Mouse (Mus musculus) forebrain, embryonic 10.5 days (tissue): ENCODE data around the gene Ablim1. TPM values are rescaled to one million over a fixed set of nuclear protein-coding genes. Genes with fewer than 3 reads are reported as not detected.

Experiments used
- DNase-seq: peaks from one replicate; pipeline ENCODE4 v3.0.0-alpha.2; 2017; ENCODE audit warnings: low spot score; ENCODE audit errors: extremely low spot score
- H3K27ac ChIP-seq: fragments of 300-500 bp; sonication (generic); 2 replicates; pipeline ENCODE4 v1.5.1; 2016; ENCODE audit warnings: mild to moderate bottlenecking
- H3K27me3 ChIP-seq: fragments of 300-500 bp; sonication (generic); 2 replicates; pipeline ENCODE4 v1.6.1; 2016; ENCODE audit warnings: mild to moderate bottlenecking; ENCODE audit not compliant: poor library complexity, severe bottlenecking
- H3K36me3 ChIP-seq: fragments of 300-500 bp; sonication (generic); replicated peaks from 2 replicates; pipeline ENCODE4 v1.6.1; 2016; ENCODE audit warnings: mild to moderate bottlenecking, moderate library complexity
- H3K4me1 ChIP-seq: fragments of 300-500 bp; sonication (generic); 2 replicates; pipeline ENCODE4 v1.6.1; 2016
- H3K4me3 ChIP-seq: fragments of 300-500 bp; sonication (generic); 2 replicates; pipeline ENCODE4 v1.5.1; 2016; ENCODE audit warnings: mild to moderate bottlenecking, moderate library complexity
- H3K9me3 ChIP-seq: fragments of 300-500 bp; sonication (generic); 2 replicates; pipeline ENCODE4 v1.6.1; 2016; ENCODE audit warnings: mild to moderate bottlenecking, moderate library complexity
- WGBS: fragments of 180-500 bp; shearing (Covaris S2); methylation state at CpG from one replicate; pipeline ENCODE4 v1.1.7; 2016; 5-methylcytosine and 5-hydroxymethylcytosine counted together
- polyA plus RNA-seq: library from polyadenylated mRNA; unstranded; fragments of >200 nt; fragmentation: Nextera tagmentation; extraction: Ambion mirVana; gene quantifications from 2 replicates; pipeline ENCODE4 v1.2.1, GENCODE M21; 2016

Gene Ablim1
- polyA plus RNA-seq, 1 experiment from 2014 or later: 21.0 TPM

DNA sequence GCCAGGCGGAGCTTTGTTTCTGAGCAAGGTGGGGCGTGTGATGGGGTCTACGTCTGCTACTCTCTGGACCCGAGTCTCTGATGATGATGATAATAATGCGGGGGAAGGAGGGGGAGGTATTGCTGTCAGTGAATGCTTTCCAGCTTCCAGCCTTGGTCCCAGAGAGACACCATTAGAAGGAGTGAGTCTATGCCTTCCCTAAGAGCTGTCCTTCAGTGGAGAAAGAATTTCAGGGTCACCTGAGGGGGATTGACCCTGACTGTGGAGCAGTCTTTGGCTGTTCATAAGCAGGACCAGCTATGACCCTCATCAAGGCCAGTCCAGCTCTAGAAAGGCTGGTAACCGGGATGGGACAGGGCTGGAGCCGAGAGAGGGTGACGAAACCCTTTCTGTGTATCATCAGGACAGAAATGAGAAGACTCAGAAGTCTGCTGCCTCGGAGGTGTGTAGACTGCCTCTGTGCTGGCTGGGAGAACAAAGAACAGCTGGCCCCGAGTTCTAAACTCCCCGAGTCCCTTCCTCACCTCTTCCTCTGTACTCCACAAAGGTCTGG is 370 bp upstream of the Ablim1 start:
- H3K27ac ChIP-seq: peak overlapping the region; percentile 66
- H3K36me3 ChIP-seq: no peaks in the 10 kb centered on the region
- H3K9me3 ChIP-seq: 0 out of 2 replicates have a peak, but pooled peaks cover 4% of the 10 kb centered on the region
- H3K4me1 ChIP-seq: peaks cover 12% of the 10 kb centered on the region
- peak overlapping the region; percentile 69 for H3K4me3 ChIP-seq
- DNase-seq: no peak
- 45% methylated on average over 11 of the region's 11 CpGs for WGBS
- peaks cover 50% of the 10 kb centered on the region for H3K27me3 ChIP-seq

DNA sequence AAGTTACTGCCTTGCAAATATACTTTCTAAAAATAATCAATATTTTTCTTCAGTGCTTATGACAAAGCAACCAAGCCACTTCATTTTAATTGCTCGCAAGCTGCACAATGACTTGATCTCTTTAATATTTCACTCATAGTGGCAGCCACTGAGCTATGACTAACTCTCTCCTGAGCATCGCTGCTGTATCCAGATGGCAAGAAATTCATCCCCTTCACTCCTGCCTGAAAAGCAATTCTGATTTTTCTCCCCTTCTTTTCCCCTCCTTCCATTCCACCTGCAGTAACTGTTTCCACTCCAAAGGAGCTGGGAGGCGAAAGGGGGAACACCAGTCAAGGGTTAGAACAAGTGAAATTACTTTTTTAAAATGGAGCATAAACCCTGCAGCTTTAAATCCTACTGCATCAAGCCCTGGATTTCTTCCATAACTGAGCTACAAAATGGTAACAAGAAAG is 801 bp downstream of the Ablim1 start:
- Histone ChIP-seq H3K27me3 (peaks cover 50% of the 10 kb centered on the region), H3K9me3 (no peaks in the 10 kb centered on the region), H3K36me3 (no peaks in the 10 kb centered on the region), H3K4me1 (peaks cover 12% of the 10 kb centered on the region), H3K4me3 (peak overlapping the region; percentile 69), H3K27ac (no peak overlapping the region)
- 84% methylated on average over 3 of the region's 3 CpGs for WGBS
- DNase-seq: no peak

DNA sequence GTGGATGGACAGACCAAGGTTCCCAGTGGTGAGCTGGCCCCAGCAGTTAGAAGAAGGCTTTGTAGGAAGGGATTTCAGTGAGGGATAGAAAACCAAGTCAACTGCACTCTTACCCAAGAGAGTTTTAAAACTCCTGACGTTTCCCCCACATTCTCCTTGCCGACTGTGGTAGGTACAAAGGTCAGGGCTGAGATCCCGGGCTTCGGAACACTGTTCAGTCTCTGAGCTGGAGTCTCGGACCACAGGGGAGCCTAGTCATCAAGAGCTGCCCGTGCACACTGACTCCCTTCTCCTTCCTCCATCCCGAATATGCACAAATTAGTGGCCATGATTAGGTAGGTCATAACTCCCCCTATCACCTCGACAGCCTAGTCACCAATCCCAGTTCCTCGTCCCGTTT is 1.5 kb downstream of the Ablim1 start:
- H3K36me3 ChIP-seq: no peaks in the 10 kb centered on the region
- peaks cover 12% of the 10 kb centered on the region for H3K4me1 ChIP-seq
- no peaks in the 10 kb centered on the region for H3K9me3 ChIP-seq
- WGBS: 83% methylated on average over 10 of the region's 10 CpGs
- H3K27ac ChIP-seq: no peak overlapping the region
- no peak for DNase-seq
- H3K27me3 ChIP-seq: peaks cover 50% of the 10 kb centered on the region
- H3K4me3 ChIP-seq: no peak overlapping the region

DNA sequence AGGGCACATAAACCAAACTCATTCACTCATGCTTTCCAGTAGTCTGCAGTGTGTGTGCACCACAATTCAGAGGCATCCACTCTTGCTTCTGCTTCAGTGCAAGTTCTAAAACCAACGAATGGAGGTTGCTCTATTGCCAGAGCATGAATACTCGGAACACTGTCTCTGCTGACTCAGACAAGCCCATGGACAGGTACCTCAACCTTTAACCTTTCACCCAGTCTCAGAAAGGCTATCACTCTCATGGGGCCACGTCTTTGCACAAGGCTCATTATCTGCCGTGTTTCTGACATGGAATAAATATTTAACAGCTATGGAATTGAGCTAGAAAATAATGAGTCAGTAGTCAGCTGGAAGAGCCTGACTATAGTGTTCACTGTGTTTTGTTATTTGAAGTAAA is 4.7 kb downstream of the Ablim1 start:
- WGBS: 81% methylated on average over 4 of the region's 4 CpGs
- Histone ChIP-seq H3K4me1 (peaks cover 10% of the 10 kb centered on the region), H3K27ac (no peak overlapping the region), H3K9me3 (no peaks in the 10 kb centered on the region), H3K4me3 (no peak overlapping the region), H3K27me3 (peaks cover 32% of the 10 kb centered on the region), H3K36me3 (no peaks in the 10 kb centered on the region)
- DNase-seq: no peak

DNA sequence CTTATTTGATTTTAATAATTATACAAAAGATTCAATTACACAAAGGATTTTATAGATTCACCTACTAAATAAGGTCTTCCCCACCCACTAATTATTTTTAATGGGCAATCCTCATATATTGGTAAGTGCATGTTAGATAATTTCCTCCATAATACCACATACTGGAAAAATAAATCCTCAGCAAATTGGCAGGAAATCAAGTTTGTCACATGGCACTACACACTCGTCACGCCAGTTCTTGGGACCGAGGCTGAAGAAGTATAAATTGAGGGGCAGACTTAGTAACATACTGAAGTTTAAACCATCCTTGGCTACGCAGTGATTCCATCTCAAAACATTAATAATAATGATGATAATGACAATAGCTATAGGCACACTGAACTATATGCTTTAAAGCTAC is 8.1 kb downstream of the Ablim1 start:
- H3K9me3 ChIP-seq: no peaks in the 10 kb centered on the region
- no peak for DNase-seq
- H3K4me3 ChIP-seq: no peak overlapping the region
- no peaks in the 10 kb centered on the region; the same call in 1 of the 2 replicates for H3K27me3 ChIP-seq
- H3K27ac ChIP-seq: no peak overlapping the region
- H3K36me3 ChIP-seq: no peaks in the 10 kb centered on the region
- 83% methylated on average over 4 of the region's 4 CpGs for WGBS
- 0 out of 2 replicates have a peak, but pooled peaks cover 5% of the 10 kb centered on the region for H3K4me1 ChIP-seq

DNA sequence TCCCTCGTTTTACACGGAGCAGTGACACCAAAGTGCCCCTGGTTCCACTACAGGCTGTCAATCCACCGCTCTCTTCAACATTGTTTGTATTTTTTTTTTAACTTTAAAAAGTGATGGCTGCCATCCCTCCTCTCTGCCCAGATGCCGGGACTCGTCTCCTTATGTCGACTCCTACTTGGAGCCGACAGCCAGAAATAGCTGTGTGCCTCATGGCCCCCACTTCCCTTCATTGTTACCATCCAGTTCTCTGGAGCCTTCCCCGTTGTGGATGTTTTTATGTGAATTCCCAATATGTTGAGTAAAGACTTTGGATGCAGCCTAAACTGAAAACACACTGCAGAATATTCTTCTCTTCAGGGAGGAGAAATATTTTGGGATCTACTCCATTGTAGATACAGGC is 8.7 kb downstream of the Ablim1 start:
- no peak for DNase-seq
- Histone ChIP-seq H3K27me3 (no peaks in the 10 kb centered on the region; the same call in 1 of the 2 replicates), H3K4me3 (no peak overlapping the region), H3K27ac (no peak overlapping the region), H3K4me1 (0 out of 2 replicates have a peak, but pooled peaks cover 5% of the 10 kb centered on the region), H3K9me3 (no peaks in the 10 kb centered on the region), H3K36me3 (no peaks in the 10 kb centered on the region)
- WGBS: 83% methylated on average over 8 of the region's 8 CpGs

DNA sequence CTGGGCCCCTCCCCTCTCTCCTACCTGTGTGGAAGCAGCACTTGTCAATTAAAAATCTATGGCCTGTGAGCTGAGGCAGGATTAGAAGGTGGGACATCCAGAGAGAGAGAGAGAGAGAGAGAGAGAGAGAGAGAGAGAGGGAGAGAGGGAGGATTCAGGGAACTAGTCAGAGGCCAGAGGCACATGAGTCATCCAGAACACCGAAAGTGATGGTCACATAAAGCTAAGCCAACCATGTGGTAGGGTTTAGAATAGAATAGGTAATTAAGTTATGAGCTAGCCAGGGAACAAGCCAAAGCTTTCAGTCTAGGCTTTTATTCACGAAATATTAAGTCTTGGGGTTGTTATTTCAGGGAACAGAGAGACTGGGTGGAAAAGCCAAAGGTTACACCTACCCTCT is 10.1 kb downstream of the Ablim1 start:
- Histone ChIP-seq H3K27ac (no peak overlapping the region), H3K27me3 (no peaks in the 10 kb centered on the region), H3K4me1 (0 out of 2 replicates have a peak, but pooled peaks cover 5% of the 10 kb centered on the region), H3K36me3 (no peaks in the 10 kb centered on the region), H3K9me3 (no peaks in the 10 kb centered on the region), H3K4me3 (no peak overlapping the region)
- 84% methylated on average over 2 of the region's 2 CpGs for WGBS
- no peak for DNase-seq

DNA sequence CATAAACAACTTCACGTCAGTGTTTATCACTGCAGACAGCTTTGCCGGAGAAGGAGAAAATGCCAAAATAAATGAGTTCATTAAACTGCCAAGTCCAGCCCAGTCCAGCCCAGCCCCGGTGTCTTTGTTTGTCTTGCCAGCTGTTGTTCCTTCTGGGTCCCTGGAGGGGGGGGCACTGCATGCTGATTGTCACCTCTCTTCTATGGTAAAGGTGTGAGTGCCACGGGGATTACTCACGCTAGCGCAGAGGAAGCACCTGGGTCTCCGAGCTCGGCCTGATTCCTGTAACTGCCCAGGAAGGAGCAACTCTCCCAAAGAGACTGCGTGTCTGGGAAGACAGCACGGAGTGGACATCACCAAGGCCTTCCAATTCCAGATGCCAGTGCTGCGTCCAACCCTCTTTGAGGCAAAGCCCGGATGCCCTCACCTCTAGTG is 12.7 kb downstream of the Ablim1 start:
- WGBS: 82% methylated on average over 12 of the region's 12 CpGs
- Histone ChIP-seq H3K9me3 (no peaks in the 10 kb centered on the region), H3K27me3 (no peaks in the 10 kb centered on the region), H3K4me3 (no peak overlapping the region), H3K27ac (no peak overlapping the region), H3K36me3 (no peaks in the 10 kb centered on the region), H3K4me1 (0 out of 2 replicates have a peak, but pooled peaks cover 5% of the 10 kb centered on the region)
- DNase-seq: no peak

DNA sequence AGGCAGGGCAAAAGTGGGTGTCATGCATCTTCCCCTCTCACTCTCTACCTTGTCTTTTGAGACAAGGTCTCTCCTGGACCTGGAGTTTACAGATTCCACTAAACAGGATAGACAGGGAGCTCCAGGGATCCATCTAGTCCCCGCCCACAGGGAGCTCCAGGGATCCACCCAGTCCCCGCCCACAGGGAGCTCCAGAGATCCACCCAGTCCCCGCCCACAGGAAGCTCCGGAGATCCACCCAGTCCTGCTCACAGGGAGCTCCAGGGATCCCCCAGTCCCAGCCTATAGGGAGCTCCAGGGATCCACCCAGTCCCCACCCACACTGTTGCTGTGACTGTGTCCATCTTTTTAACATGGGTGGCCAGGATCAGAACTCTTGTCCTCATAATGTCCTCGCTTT is 16.7 kb downstream of the Ablim1 start:
- Histone ChIP-seq H3K9me3 (no peaks in the 10 kb centered on the region), H3K27me3 (no peaks in the 10 kb centered on the region), H3K4me1 (0 out of 2 replicates have a peak, but pooled peaks cover 5% of the 10 kb centered on the region), H3K4me3 (no peak overlapping the region), H3K36me3 (no peaks in the 10 kb centered on the region), H3K27ac (no peak overlapping the region)
- WGBS: 87% methylated on average over 5 of the region's 5 CpGs
- DNase-seq: no peak

DNA sequence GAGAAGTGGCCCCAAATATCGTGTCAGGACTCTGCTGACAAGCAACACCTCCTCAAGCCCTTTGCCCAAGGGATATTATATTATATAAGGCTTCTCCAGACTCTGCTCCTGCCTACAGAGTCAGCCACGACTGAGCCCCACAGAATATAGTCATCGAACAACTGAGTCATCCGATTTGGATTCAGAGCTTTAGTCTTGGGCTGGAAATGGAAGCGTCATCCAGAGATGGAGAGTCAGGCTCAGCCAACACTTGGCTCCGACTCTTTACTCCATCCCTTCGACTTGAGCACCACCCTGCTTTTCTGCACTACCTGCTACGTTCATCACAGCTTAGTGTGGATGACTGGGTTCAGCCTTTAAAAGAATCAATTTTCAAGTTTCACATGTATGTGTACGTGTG is 17.3 kb downstream of the Ablim1 start:
- 91% methylated on average over 9 of the region's 9 CpGs for WGBS
- no peaks in the 10 kb centered on the region for H3K36me3 ChIP-seq
- no peaks in the 10 kb centered on the region for H3K9me3 ChIP-seq
- H3K4me1 ChIP-seq: 0 out of 2 replicates have a peak, but pooled peaks cover 5% of the 10 kb centered on the region
- no peak overlapping the region for H3K4me3 ChIP-seq
- no peak overlapping the region for H3K27ac ChIP-seq
- H3K27me3 ChIP-seq: no peaks in the 10 kb centered on the region
- DNase-seq: no peak

DNA sequence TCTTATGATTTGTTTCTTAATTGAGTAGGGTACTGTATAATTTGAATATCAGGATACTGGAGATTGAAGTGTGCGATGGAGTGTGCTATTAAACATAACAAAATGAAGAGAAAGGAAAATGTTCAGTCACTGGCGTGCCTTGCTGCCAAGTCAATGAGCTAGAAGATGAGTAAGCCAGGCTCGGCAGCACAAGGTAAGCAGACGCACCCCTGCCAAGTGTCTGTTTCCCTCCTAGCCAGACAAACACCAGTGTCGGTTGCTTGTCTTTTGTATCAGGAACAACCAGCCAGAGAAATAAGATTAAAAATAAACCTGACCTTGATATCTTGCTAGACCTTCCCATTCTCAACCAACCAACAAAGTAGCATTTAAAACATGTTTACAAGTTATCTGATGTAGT is 18.2 kb downstream of the Ablim1 start:
- Histone ChIP-seq H3K27ac (no peak overlapping the region), H3K27me3 (no peaks in the 10 kb centered on the region), H3K4me3 (no peak overlapping the region), H3K36me3 (no peaks in the 10 kb centered on the region), H3K9me3 (no peaks in the 10 kb centered on the region), H3K4me1 (no peaks in the 10 kb centered on the region)
- no peak for DNase-seq
- 87% methylated on average over 5 of the region's 5 CpGs for WGBS

DNA sequence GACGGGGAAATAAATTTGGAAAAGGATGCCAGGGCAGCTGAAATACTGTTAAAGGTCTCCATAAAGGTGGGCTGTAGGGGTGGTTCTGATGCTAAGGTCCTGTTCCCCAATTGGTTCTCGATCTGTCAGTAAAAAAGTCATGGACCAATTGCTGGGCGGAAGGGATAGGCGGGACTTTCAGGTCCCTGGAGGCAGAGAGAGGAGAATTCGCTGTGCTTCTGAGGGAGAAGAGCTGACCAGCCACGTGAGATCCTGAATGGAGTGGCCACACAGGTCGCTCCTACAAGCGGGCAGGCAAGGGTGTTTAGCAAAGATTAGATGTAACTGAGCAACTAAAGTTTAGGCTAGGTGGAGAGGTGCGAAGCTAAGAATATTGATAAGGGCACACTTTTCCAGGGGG is 19.2 kb downstream of the Ablim1 start:
- H3K27ac ChIP-seq: no peak overlapping the region
- DNase-seq: no peak

DNA sequence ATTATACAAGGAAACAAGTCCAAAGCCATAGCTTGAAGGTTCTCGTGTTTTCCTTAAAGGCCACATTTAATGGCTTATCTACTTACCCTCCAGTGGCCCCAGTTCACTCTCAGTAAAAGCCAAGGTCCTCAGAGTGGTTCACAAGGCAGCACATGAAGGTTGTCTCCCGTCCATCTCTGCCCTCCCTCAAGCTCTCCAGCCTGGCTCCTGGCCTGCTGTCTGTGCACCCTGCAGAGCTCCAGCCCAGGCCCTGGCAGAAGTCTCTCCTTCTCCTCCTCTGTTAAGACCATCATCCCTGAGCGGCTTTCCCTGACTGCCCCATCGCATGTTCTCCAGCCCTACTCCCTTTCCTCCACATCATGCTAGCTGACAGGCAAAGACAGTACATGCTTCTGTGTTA is 20.4 kb downstream of the Ablim1 start:
- no peaks in the 10 kb centered on the region for H3K27me3 ChIP-seq
- no peaks in the 10 kb centered on the region for H3K36me3 ChIP-seq
- WGBS: 88% methylated on average over 4 of the region's 4 CpGs
- H3K9me3 ChIP-seq: no peaks in the 10 kb centered on the region
- no peak overlapping the region for H3K4me3 ChIP-seq
- DNase-seq: no peak
- no peaks in the 10 kb centered on the region for H3K4me1 ChIP-seq
- H3K27ac ChIP-seq: no peak overlapping the region

More for the DNA sequence above, 19.2 kb downstream of the Ablim1 start:
- H3K4me1 ChIP-seq: no peaks in the 10 kb centered on the region
- no peaks in the 10 kb centered on the region for H3K36me3 ChIP-seq
- H3K9me3 ChIP-seq: no peaks in the 10 kb centered on the region
- H3K4me3 ChIP-seq: no peak overlapping the region
- no peaks in the 10 kb centered on the region for H3K27me3 ChIP-seq
- WGBS: 67% methylated on average over 9 of the region's 9 CpGs

DNA sequence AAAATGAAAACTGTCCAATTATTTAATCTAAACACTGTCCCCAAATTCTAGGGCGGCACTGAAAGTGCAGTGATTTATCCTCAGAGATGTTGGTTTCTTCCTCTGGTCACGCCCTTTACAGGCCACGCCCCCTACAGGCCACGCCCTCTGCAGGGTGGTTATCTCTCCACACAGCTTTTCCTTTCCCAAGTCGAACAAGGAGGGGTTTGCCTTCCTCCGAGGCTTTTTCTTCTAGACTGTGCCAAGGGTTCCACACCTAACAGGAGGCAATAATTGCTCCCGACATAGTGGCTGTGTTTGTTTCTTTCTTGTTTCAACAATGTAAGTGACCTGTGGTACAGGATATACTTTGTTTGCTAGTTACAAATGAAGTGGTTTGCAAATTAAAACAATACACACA is 21.0 kb downstream of the Ablim1 start:
- Histone ChIP-seq H3K27me3 (no peaks in the 10 kb centered on the region), H3K4me3 (no peak overlapping the region), H3K36me3 (no peaks in the 10 kb centered on the region), H3K27ac (no peak overlapping the region), H3K4me1 (no peaks in the 10 kb centered on the region), H3K9me3 (no peaks in the 10 kb centered on the region)
- no peak for DNase-seq
- 48% methylated on average over 7 of the region's 7 CpGs for WGBS
